Comparison of ENCODE assay signal across 9 mouse cellular contexts in genomic region chr9:63091971-63092528, GRCm38 (mm10). TPM values are rescaled to one million over a fixed set of nuclear protein-coding genes. Genes with fewer than 3 reads are reported as not detected.
DNase-seq lines count a peak whose midpoint lies in the region; ATAC-seq and TF ChIP-seq lines count a peak whose summit lies in the region.
"Had no signal": no experiment of that assay in that cellular context is flagged by ENCODE, and none has a peak within 500 bp of the region (broad histone marks: within the 10 kb centered on the region; RNA-seq: fewer than 3 reads in every experiment).

No protein-coding gene starts in this region.

- dilution Hi-C loops in CH12.LX (cut with MboI; ENCODE audit: extremely low pct_ligation_motif_present, extremely low pct_unique_long_range_greater_than_20kb, low sequenced_read_pairs), result no loop called here

- intact Hi-C loops in heart, postnatal 10 days (cut with DNase I), result loop anchor here (2.0 kb wide), 1 partner anchor 33 kb away; no protein-coding TSS in a partner anchor

- no peak; the same call in 1 of the 2 replicates for TF ChIP-seq EP300 in CH12.LX (IDR thresholded peaks at IDR 0.05; ENCODE audit: low read length)
- TF ChIP-seq EP300 in liver, embryonic 14.5 days (IDR thresholded peaks at IDR 0.05; ENCODE audit: low read depth), result no peak

- ATAC-seq in forebrain, postnatal 0 days, result peak; percentile 90
- ATAC-seq in liver, embryonic 14.5 days (ENCODE audit: insufficient read depth), result no peak
- 0 out of 2 replicates have a peak, but pooled peaks have one; percentile 41 for ATAC-seq in neural tube, embryonic 11.5 days (ENCODE audit: insufficient read depth, low FRiP score, low TSS enrichment)

- no peak for TF ChIP-seq RAD21 in CH12.LX (IDR thresholded peaks at IDR 0.05; ENCODE audit: low read depth, low read length)

- H3K4me1 ChIP-seq in CH12.LX (ENCODE audit: control insufficient read depth in 1 of 2, insufficient read depth in 2 of 2), result peaks cover 10 to 40% of the 10 kb centered on the region in 2 experiments
- H3K4me1 ChIP-seq in cerebellum, adult 2 months (ENCODE audit: control insufficient read depth, insufficient read depth, low read length), result no peaks in the 10 kb centered on the region
- H3K4me1 ChIP-seq in forebrain, postnatal 0 days (ENCODE audit: insufficient read depth), result no peaks in the 10 kb centered on the region
- peaks cover 0 to 2% of the 10 kb centered on the region in 2 experiments; a peak in 1 of 4 replicates for H3K4me1 ChIP-seq in liver, embryonic 14.5 days (replicated peaks; ENCODE audit: control insufficient read depth in 2 of 2, insufficient read depth in 2 of 2, low read length in 1 of 2)
- H3K4me1 ChIP-seq in neural tube, embryonic 11.5 days (ENCODE audit: control insufficient read depth, insufficient read depth, low read length), result peaks cover 10% of the 10 kb centered on the region

- peak overlapping the region; percentile 73 for H3K4me2 ChIP-seq in CH12.LX (ENCODE audit: insufficient read depth, low read depth, poor library complexity, severe bottlenecking)
- peak overlapping the region; percentile 55 for H3K4me2 ChIP-seq in forebrain, postnatal 0 days (ENCODE audit: low read depth)
- peak overlapping the region; percentile 30 for H3K4me2 ChIP-seq in liver, embryonic 14.5 days (ENCODE audit: low read depth)
- H3K4me2 ChIP-seq in neural tube, embryonic 11.5 days (ENCODE audit: low read depth), result peak overlapping the region; percentile 25

- no peaks in the 10 kb centered on the region for H3K27me3 ChIP-seq in CH12.LX (replicated peaks)
- H3K27me3 ChIP-seq in cerebellum, adult 2 months (ENCODE audit: control insufficient read depth, insufficient read depth, low read length), result no peaks in the 10 kb centered on the region
- no peaks in the 10 kb centered on the region for H3K27me3 ChIP-seq in forebrain, postnatal 0 days (ENCODE audit: insufficient read depth, low read length)
- H3K27me3 ChIP-seq in liver, embryonic 14.5 days (ENCODE audit: control insufficient read depth, insufficient read depth, low read length), result no peaks in the 10 kb centered on the region
- H3K27me3 ChIP-seq in neural tube, embryonic 11.5 days (ENCODE audit: control insufficient read depth, insufficient read depth, low read length), result no peaks in the 10 kb centered on the region

- no peak overlapping the region for H3K27ac ChIP-seq in CH12.LX (ENCODE audit: insufficient read depth, low read depth)
- no peak overlapping the region; the same call in 1 of the 2 replicates for H3K27ac ChIP-seq in cerebellum, adult 2 months (ENCODE audit: insufficient read depth, low read length)
- H3K27ac ChIP-seq in forebrain, postnatal 0 days (ENCODE audit: low read depth, low read length), result peak overlapping the region; percentile 69
- H3K27ac ChIP-seq in liver, embryonic 14.5 days, result no peak overlapping the region
- H3K27ac ChIP-seq in neural tube, embryonic 11.5 days (ENCODE audit: low read depth, low read length), result peak overlapping the region; percentile 61

- peaks cover 0 to 3% of the 10 kb centered on the region in 2 experiments for H3K36me3 ChIP-seq in CH12.LX (replicated peaks in 1 of 2; ENCODE audit: control insufficient read depth in 1 of 2, insufficient read depth in 1 of 2, low read length in 1 of 2)
- H3K36me3 ChIP-seq in forebrain, postnatal 0 days (ENCODE audit: insufficient read depth), result no peaks in the 10 kb centered on the region
- no peaks in the 10 kb centered on the region for H3K36me3 ChIP-seq in liver, embryonic 14.5 days (replicated peaks; ENCODE audit: control insufficient read depth, insufficient read depth, low read depth)
- no peaks in the 10 kb centered on the region for H3K36me3 ChIP-seq in neural tube, embryonic 11.5 days (ENCODE audit: control insufficient read depth, insufficient read depth, low read length)
- H3K36me3 ChIP-seq: G1E had no signal

- no peaks in the 10 kb centered on the region for H3K79me2 ChIP-seq in CH12.LX (replicated peaks; ENCODE audit: control insufficient read depth, extremely low read depth, insufficient read depth, poor library complexity, severe bottlenecking)

- no peak for TF ChIP-seq CTCF in CH12.LX (conservative IDR thresholded peaks at IDR 0.05 in 1 of 2, IDR thresholded peaks at IDR 0.05 in 1 of 2; ENCODE audit: low read depth in 2 of 2, low read length in 2 of 2)
- TF ChIP-seq CTCF in cerebellum, adult 2 months (IDR thresholded peaks at IDR 0.05; ENCODE audit: borderline replicate concordance, insufficient read depth, low read depth, low read length), result no peak
- TF ChIP-seq CTCF in forebrain, postnatal 0 days (IDR thresholded peaks at IDR 0.05; ENCODE audit: low read depth), result no peak
- no peak for TF ChIP-seq CTCF in liver, embryonic 14.5 days (IDR thresholded peaks at IDR 0.05; ENCODE audit: low read depth)

- peak overlapping the region; percentile 1 to 48 (median 12) for H3K4me3 ChIP-seq in CH12.LX (replicated peaks in 1 of 3; ENCODE audit: low read depth in 2 of 3, low read length in 2 of 3, poor library complexity in 1 of 3)
- peak overlapping the region; percentile 62 for H3K4me3 ChIP-seq in cerebellum, adult 2 months (replicated peaks; ENCODE audit: insufficient read depth, low read depth, low read length)
- peak overlapping the region; percentile 25 for H3K4me3 ChIP-seq in forebrain, postnatal 0 days (ENCODE audit: low read depth, low read length)
- peak overlapping the region; percentile 2 to 51; a peak in 3 of 4 replicates for H3K4me3 ChIP-seq in liver, embryonic 14.5 days (ENCODE audit: insufficient read depth in 1 of 2, low read depth in 2 of 2, low read length in 2 of 2)
- H3K4me3 ChIP-seq in neural tube, embryonic 11.5 days (ENCODE audit: low read depth, low read length), result no peak overlapping the region; the same call in 1 of the 2 replicates

- WGBS in cerebellum, adult 2 months, result 9% methylated on average over 13 of the region's 13 CpGs
- 1% methylated on average over 13 of the region's 13 CpGs for WGBS in forebrain, postnatal 0 days
- 2% methylated on average over 13 of the region's 13 CpGs for WGBS in liver, embryonic 14.5 days (ENCODE audit: insufficient replicate concordance)
- WGBS in neural tube, embryonic 11.5 days, result under 1% methylated on average over 13 of the region's 13 CpGs

- no peaks in the 10 kb centered on the region for H3K9me3 ChIP-seq in CH12.LX (replicated peaks; ENCODE audit: low read length)
- H3K9me3 ChIP-seq in forebrain, postnatal 0 days (ENCODE audit: low read length), result no peaks in the 10 kb centered on the region
- H3K9me3 ChIP-seq in liver, embryonic 14.5 days (ENCODE audit: control insufficient read depth, low read length), result no peaks in the 10 kb centered on the region
- H3K9me3 ChIP-seq in neural tube, embryonic 11.5 days (ENCODE audit: control insufficient read depth, low read length), result no peaks in the 10 kb centered on the region
- H3K9me3 ChIP-seq: G1E had no signal

- no peak for DNase-seq in CH12.LX (ENCODE audit: extremely low read depth)
- DNase-seq in cerebellum, adult 2 months, result peak; percentile 49 to 61
- peak; percentile 77 for DNase-seq in forebrain, postnatal 0 days
- DNase-seq in heart, postnatal 10 days, result peak; percentile 79 to 82
- peak; percentile 86 to 91 for DNase-seq in kidney, postnatal 4 days
- DNase-seq in liver, embryonic 14.5 days (ENCODE audit: low read depth in 3 of 3, low spot score in 3 of 3), result no peak
- peak; percentile 81 for DNase-seq in neural tube, embryonic 11.5 days (ENCODE audit: low spot score)
- peak; percentile 27 for DNase-seq in urinary bladder, adult 2 months (ENCODE audit: low spot score)

- in situ Hi-C loops in CH12.LX (cut with MboI; ENCODE audit: low pct_ligation_motif_present, low pct_unique_long_range_greater_than_20kb, low sequenced_read_pairs), result no loop called here

- TF ChIP-seq POLR2A in CH12.LX (IDR thresholded peaks at IDR 0.05; ENCODE audit: low read depth, low read length), result no peak
- no peak for TF ChIP-seq POLR2A in cerebellum, adult 2 months (IDR thresholded peaks at IDR 0.05; ENCODE audit: borderline replicate concordance, insufficient read depth, low read length)

- no peak overlapping the region for H3K9ac ChIP-seq in CH12.LX (ENCODE audit: insufficient read depth, low read depth)
- H3K9ac ChIP-seq in forebrain, postnatal 0 days, result peak overlapping the region; percentile 31; the same call in 1 of the 2 replicates
- no peak overlapping the region for H3K9ac ChIP-seq in liver, embryonic 14.5 days (replicated peaks)
- H3K9ac ChIP-seq in neural tube, embryonic 11.5 days (ENCODE audit: low read length), result peak overlapping the region; percentile 0; the same call in 1 of the 2 replicates

TF ChIP-seq in CH12.LX, 34 proteins besides CTCF, POLR2A, EP300 and RAD21 (continues in another document):
- TF ChIP-seq TBP (conservative IDR thresholded peaks at IDR 0.05; ENCODE audit: low read depth, low read length) (0 out of 2 replicates have a peak, but pooled peaks have one; percentile 15), PAX5 (IDR thresholded peaks at IDR 0.05; ENCODE audit: low read length) (no peak), CHD2 (IDR thresholded peaks at IDR 0.05; ENCODE audit: low read length) (peak; percentile 90), E2F4 (IDR thresholded peaks at IDR 0.05; ENCODE audit: insufficient replicate concordance, low read depth, low read length) (no peak), SIN3A (IDR thresholded peaks at IDR 0.05; ENCODE audit: low read length) (0 out of 2 replicates have a peak, but pooled peaks have one; percentile 39), KAT2A (IDR thresholded peaks at IDR 0.05; ENCODE audit: insufficient replicate concordance, low read length) (no peak), CHD1 (IDR thresholded peaks at IDR 0.05; ENCODE audit: low read depth, low read length) (no peak), IRF4 (IDR thresholded peaks at IDR 0.05; ENCODE audit: low read depth, low read length) (peak; percentile 24; the same call in 1 of the 2 replicates), NRF1 (IDR thresholded peaks at IDR 0.05; ENCODE audit: low read depth, low read length) (no peak), BHLHE40 (IDR thresholded peaks at IDR 0.05; ENCODE audit: low read depth, low read length) (no peak), TCF12 (IDR thresholded peaks at IDR 0.05; ENCODE audit: low read depth, low read length) (no peak), ELF1 (IDR thresholded peaks at IDR 0.05; ENCODE audit: low read depth, low read length) (no peak)

RNA-seq across cellular contexts. Expression of gene Skor1, which starts 56.7 kb away (rescaled TPM):
- total RNA-seq in CH12.LX (2012; rRNA removed), result not detected in 2 replicates
- not detected in 2 replicates for total RNA-seq in CH12.LX (2014; rRNA removed)
- not detected in 2 replicates for polyA plus RNA-seq in CH12.LX (2012; ENCODE audit: insufficient read length, low read depth)
- polyA plus RNA-seq in cerebellum, adult 2 months (2012; rRNA removed), result 7.1 and 9.2 TPM in 2 replicates
- 0.69 and 1.0 TPM in 2 replicates for total RNA-seq in forebrain, postnatal 0 days (2014; rRNA removed)
- polyA plus RNA-seq in forebrain, postnatal 0 days (2015; fragmentation: Nextera tagmentation; extraction: Ambion mirVana), result 0.30 and 0.35 TPM in 2 replicates
- total RNA-seq in heart, postnatal 10 days (2021), result under 1 TPM; 0.07 to 0.22 TPM
- 0.01 and 0.02 TPM in 2 replicates for polyA plus RNA-seq in liver, embryonic 14.5 days (2012; rRNA removed)
- not detected in 2 replicates for polyA plus RNA-seq in liver, embryonic 14.5 days (2014; fragmentation: Nextera tagmentation; extraction: Ambion mirVana)
- 7.6 and 7.7 TPM in 2 replicates for polyA plus RNA-seq in neural tube, embryonic 11.5 days (2014; fragmentation: Nextera tagmentation; extraction: Ambion mirVana)
- polyA plus RNA-seq in urinary bladder, adult 2 months (2012; rRNA removed), result 0.06 and 0.07 TPM in 2 replicates
- polyA plus RNA-seq: G1E had no signal

Comparison
In these comparisons a context has a peak if more than half of its experiments do, and no peak if none do; other contexts are left out.
1. DNase-seq: peak in cerebellum, adult 2 months (2 of 2), forebrain, postnatal 0 days (single experiment), heart, postnatal 10 days (2 of 2), kidney, postnatal 4 days (2 of 2), neural tube, embryonic 11.5 days (single experiment) and urinary bladder, adult 2 months (single experiment); none in CH12.LX (single experiment) and liver, embryonic 14.5 days (0 of 3).
2. H3K27ac ChIP-seq: peak in forebrain, postnatal 0 days (single experiment) and neural tube, embryonic 11.5 days (single experiment); none in CH12.LX (single experiment), cerebellum, adult 2 months (single experiment) and liver, embryonic 14.5 days (single experiment).
3. H3K9ac ChIP-seq: peak in forebrain, postnatal 0 days (single experiment) and neural tube, embryonic 11.5 days (single experiment); none in CH12.LX (single experiment) and liver, embryonic 14.5 days (single experiment).
4. Peak in every context shown above with its lines, with median percentiles within 50 percentile points of each other: H3K4me2 ChIP-seq.